Mouse (Mus musculus) fat pad, adult 2 months (tissue): ENCODE measurements around the gene Heatr5b.

ENCODE experiments used
- DNase-seq: peaks from one replicate; pipeline ENCODE4 v3.0.0-alpha.2; 2011; ENCODE audit warnings: low read depth, low spot score; ENCODE audit errors: extremely low read depth

The Heatr5b gene

GRCm38 (mm10) chr17:78768937-78769336 lies 66.2 kb downstream of the Heatr5b start:
- DNase-seq = no peak

DNA sequence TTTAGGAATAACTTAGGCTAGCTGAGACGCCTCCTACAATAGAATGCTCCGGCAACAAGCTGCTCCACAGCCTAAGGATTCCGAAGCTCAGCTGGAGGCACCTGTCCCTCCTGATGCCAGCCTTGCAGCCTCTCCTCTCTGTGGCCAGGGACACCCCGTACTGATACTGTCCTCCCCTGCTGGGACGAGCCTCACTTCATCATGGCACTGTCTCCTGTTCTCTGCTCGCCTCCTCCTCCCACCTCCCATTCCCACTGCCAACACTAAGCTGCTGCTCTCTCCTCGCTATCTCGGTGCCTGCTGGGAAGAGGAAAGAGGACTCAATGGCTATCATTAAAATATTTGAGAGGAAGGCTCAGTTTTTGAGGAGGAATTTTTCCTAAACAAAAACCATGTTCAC lies 67.6 kb downstream of the Heatr5b start:
- DNase-seq = no peak

DNA sequence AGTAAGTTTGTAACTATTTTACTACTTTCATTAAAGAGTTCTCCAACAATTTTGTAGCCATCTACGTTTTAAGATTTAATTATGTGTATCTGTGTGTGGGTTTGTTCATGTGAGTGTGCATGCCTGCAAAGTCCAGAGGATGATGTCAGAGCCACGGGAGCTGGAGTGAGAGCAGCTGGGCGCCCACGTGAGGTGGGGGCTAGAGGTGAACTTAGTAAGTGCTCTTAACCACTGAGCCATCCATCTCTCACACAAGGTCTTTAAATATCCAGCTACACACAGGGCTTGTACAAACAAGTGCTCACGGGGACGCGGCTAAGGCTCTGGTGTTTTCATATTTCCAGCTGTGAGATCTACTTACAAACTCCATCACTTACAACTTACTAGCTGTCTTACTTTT lies 69.1 kb downstream of the Heatr5b start:
- no peak for DNase-seq

- DNase-seq = no peak
These were observed 71.9 kb downstream of the Heatr5b start for GRCm38 (mm10) chr17:78763272-78763671.

DNA sequence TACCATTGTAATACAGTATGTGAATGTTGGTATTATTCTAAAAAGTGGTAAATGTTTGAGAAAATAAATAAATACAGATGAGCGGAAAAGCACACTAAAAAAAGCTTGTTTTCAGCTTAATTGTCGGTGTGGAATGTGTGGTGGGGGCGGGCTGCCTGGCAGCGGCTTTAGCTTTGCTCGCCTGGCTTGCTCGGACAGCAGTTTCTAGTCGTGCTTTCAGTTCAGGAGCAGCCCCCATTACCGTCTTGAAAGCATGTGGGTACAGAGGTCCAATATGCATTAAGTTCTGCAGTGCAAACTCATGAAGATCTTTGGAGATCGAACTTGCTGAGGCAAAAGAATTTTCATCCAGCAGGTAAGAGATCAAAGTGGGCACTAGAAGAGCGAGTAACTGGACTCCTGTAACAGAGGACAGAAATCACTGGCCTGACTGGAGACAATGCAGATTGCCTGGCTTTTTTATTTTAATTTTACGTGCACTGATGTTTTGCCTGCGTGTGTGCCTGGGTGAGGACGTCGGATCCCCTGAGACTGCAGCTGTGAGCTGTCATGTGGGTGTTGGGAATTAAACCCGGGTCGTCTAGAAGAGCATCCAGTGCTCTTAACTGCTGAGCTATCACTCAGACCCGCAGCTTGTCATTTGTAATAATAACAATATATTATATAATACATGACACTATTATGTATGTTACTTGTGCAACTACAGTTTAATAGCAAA lies 82.1 kb downstream of the Heatr5b start:
- no peak for DNase-seq

DNA sequence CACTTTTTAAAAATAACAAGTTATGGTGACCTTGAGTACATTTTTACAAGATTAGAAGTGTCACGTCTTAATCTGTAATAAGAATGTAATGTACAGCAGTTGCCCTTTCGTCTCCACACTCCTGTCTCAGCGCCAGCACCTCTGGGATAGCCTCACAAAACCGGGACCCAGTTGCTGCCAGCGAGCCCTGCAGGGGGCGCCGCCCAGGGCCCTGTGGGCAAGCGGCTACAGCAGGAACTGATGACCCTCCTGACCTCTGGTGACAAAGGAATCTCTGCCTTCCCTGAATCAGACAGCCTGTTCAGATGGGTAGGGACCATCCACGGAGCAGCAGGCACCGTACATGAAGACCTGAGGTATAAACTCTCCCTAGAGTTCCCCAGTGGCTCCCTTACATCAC lies 83.1 kb downstream of the Heatr5b start:
- no peak for DNase-seq

GRCm38 (mm10) chr17:78748440-78748839 lies 86.7 kb downstream of the Heatr5b start:
- no peak for DNase-seq

DNA sequence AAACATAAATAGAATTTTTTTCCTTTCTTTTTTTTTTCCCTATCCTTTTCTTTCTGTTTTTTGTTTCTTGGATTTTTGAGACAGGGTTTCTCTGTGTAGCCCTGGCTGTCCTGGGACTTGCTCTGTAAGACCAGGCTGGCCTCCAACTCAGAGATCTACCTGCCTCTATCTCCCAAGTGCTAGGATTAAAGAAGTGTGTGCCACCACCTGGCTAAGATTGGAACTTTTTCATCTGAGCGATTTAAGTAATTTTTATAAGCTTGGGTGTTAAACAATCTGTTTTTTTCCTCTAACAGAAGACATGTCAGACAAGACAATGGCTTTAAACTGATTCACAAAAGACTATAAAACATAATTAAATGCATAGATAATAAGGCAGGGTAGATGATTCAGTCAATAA lies 96.7 kb downstream of the Heatr5b start:
- DNase-seq = no peak

DNA sequence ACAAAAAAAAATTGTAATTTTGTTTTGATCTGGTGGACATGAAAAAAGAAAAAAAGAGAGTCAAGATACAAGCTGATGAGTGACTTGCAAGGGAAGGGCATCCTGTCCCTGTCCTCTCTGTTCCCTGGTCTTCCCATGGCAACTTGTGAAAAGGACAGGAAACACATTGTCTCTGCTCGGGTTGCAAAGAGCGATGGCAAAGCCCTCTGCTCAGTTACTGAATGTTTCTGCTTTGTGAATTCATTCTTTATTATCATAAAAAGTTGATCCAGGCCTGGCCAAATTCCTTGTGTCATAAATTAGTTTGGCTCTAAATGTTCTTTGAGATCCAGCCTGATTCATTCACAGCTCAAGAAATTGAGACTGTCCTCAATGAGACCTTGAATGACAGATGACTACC lies 97.4 kb downstream of the Heatr5b start:
- DNase-seq = no peak

- no peak for DNase-seq
These were observed 98.1 kb downstream of the Heatr5b start, which contains the start of gene Strn for GRCm38 (mm10) chr17:78737096-78737495. TSS of gene Strn (minus strand) at chr17:78737196.

GRCm38 (mm10) chr17:78736473-78736988 lies 98.6 kb downstream of the Heatr5b start:
- DNase-seq = no peak

GRCm38 (mm10) chr17:78735731-78736472 lies 99.3 kb downstream of the Heatr5b start:
- no peak for DNase-seq

DNA sequence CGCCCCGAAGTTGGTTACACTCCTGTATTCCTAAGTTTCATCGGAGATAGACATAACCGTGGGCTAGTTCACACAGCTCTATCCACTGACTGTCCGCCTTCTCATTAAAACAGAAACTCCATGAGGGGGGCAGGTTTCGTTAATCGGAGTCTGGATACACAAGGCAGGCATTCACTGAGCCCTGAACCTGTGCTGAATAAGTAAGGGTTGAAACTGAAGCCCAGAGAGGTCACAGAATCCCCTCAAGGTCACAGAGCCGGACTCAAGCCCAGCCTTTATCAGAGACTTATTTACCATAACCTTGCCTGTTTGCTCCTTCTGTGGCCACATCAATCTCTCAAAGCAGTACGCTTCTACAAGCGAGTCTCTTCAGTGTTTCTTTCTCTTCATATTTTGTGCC lies 100.4 kb downstream of the Heatr5b start:
- DNase-seq = no peak

GRCm38 (mm10) chr17:78732056-78732455 lies 103.1 kb downstream of the Heatr5b start:
- no peak for DNase-seq

DNA sequence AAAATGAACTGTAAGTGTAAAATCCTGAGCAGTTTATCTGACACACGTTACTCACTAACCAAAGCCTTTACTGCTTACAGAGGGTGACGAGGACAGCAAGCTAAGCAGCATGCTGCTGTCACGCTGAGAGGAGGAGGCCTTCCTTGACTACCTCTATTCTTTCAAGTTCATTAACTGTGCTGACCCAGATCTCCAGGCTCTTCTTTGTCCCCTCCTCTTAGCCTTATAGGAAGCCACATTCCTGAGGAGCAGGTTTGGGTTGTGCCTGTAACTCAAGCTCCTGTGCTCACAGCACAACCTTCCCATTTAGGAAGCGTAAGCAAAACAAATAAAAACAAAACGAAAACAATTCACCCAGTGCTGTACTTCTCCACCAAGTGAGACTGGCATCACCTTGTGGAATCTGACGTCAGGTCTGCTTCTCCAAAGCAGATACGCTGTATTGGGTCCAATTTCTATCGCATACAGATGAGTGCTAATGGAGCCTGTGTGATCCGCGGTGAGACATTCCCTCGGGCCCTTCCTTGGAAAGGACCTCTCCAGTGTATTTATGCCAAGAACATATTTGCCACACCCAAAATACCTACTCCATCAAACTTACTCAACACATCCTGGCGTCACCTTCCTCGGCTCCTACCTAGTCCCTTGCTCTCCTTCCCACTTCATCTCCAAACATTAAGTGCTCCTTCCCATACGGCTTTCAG lies 108.3 kb downstream of the Heatr5b start:
- peak; percentile 59 for DNase-seq

DNA sequence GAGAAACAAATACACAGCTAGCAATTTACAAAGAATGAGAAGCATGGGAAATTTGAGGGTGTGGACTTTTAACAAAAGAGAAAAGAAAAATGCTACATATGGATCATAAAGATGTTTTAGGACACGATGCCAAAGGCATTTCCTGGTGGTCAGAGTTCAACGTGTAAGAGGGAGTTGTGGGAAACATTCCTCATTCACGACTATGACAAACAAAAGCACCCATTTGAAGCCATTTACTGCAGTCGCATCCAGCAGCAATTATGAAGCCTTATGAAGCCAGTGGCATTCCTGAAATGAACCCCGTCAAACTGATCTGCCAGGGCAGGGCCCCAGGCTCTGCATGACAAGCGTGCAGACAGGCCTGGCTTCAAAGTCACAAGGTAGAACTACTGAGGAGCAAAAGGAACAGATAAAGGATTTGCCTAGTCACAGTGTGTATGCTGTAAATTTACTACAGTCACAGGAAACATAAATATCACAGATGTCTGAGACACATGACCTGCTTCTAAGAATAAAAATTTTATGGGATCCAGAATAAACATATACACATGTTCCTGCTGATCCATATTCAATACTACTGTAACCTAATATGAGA lies 110.6 kb downstream of the Heatr5b start:
- DNase-seq = no peak

GRCm38 (mm10) chr17:78721690-78722089 lies 113.5 kb downstream of the Heatr5b start:
- no peak for DNase-seq

- DNase-seq = no peak
These were observed 116.1 kb downstream of the Heatr5b start for GRCm38 (mm10) chr17:78719086-78719485.

- DNase-seq = no peak
These were observed 124.9 kb downstream of the Heatr5b start for GRCm38 (mm10) chr17:78710258-78710657.

DNA sequence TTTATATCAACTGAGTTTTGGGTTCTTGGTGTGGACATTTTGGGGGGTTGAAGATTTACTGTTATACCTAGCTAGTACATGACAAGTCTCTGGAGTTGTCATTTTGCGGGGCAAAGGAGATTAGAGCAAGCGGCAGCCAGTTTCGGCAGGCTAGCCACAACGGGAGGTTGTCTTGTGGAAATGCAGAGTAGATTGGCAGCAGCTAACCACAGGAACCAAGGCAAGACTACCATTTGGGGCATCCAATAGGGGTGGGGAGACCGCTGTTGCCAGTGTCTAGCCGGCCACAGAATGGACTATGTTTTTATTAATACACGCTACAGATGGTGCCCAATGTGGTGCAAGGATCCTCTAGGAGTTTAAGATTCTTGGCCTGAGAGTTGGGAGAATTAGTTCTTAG lies 126.7 kb downstream of the Heatr5b start:
- DNase-seq = no peak

DNA sequence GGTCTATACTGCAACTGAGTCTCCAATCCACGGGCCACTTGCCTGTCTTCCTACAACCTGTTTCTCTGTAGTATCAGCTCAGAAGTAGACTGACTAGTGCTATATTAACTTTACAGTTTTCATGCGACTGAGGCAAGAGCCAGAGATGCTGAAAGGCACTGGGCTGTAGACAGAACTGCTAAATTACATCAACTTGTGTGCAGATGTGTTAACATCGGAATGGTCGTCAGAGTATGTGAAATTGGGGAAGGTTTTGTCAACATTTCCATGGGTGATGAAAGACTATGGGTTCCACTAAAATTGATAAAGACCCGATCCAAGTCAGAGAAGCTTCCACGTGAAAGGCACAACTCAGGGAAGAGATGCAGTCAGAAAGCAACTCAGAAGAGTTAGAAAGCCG lies 132.2 kb downstream of the Heatr5b start:
- DNase-seq = no peak
